Mouse (Mus musculus): Measurements from ENCODE around the gene Fam32a.

Gene Fam32a

DNA sequence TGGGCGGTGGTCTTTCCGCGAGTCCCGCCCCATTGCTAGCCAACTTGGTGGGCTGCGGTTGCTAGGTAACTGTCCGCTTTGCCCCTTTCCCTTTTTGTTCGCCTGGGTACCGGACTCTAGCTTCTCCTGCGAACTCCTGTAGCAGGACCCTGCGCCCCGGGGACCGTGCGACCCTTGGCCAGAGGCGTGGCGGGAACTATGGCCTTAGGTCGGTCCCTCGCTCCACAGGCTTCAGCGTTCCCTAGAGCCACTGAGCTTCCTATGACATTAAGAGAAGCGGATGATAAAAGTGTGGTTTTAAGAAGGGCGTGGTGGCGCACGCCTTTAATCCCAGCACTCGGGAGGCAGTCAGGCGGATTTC, 20.9 kb downstream of the Fam32a start:
- no peak for DNase-seq (ENCODE audit: low spot score)

DNA sequence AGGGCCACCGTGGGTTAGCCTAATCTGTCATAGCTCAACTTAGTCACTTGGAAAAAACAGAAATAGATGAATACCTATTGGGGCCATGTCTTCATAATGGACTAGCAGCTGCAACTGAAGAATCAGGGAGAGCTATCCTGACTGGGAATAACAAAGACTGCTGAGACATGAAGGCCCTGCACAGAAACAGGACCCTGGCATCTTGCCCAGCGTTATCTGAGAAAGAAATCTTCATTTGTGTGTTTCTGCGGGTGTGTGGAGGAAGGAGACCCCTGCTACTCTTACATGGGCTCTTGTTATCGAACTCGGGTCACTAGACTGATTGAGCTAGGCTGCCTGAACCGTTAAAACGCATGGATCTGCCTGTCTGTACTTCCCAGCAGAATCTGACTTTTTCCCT, 21.4 kb downstream of the Fam32a start:
- DNase-seq (ENCODE audit: low spot score) = no peak

DNA sequence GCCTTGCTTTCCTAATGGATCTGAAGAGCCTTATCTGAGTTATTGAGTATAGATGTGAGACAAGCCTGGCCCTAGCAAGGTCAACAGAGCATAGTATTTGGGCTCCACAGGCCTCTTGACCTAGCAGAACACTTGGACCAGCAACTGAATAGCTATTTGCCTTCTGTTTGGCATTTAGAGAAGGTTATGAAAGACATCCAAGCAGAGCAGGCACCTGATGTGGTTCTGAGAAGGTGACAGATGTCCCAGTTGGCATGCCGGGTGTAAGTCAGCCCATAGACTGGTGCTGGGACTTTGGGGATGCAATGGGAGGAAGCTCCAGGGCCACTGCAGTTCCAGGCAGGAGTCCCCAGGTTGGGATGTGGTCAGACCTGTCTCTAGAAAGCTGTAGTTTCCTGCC, 22.7 kb downstream of the Fam32a start:
- DNase-seq (ENCODE audit: low spot score) = no peak

GRCm38 (mm10) chr8:72244610-72245009, 25.1 kb downstream of the Fam32a start:
- DNase-seq (ENCODE audit: low spot score) = no peak

- no peak for DNase-seq (ENCODE audit: low spot score)
Measured at GRCm38 (mm10) chr8:72257171-72257901, 37.8 kb downstream of the Fam32a start.

DNA sequence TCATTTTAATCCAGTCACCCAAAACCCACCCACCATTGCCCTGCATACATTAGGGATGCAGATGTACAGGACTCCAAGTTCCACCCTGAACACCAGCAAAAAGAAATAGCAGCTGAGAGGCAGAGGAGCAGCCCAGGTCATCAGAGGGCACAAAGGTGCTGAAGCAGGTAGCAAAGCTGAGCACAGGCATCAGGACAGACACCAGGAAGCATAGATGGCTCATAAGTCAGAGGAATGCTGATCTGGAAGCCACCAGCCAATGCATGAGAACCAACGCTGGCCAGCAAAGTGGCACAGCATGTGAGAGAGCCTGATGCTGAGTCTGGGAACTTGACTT, 38.3 kb downstream of the Fam32a start:
- no peak for DNase-seq (ENCODE audit: low spot score)

DNA sequence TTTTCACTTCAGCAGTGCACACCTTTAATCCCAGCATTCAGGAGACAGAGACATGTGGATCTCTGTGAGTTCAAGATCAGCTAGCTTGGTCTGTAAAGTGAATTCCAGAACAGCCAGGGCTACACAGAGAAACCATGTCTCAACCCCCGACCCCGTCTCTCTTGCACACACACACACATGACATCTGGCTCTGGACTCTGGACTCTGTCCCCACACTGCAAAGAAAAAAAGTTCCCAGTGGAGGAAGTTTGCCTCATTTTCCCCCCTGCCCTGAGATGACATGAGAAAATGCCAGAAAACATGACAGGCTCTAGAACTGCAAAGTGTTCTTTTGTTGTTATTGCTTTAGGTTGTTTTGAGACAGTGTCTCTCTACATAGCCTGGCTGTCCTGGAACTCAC, 40.3 kb downstream of the Fam32a start:
- no peak for DNase-seq (ENCODE audit: low spot score)

GRCm38 (mm10) chr8:72260585-72260984, 41.1 kb downstream of the Fam32a start:
- no peak for DNase-seq (ENCODE audit: low spot score)

DNA sequence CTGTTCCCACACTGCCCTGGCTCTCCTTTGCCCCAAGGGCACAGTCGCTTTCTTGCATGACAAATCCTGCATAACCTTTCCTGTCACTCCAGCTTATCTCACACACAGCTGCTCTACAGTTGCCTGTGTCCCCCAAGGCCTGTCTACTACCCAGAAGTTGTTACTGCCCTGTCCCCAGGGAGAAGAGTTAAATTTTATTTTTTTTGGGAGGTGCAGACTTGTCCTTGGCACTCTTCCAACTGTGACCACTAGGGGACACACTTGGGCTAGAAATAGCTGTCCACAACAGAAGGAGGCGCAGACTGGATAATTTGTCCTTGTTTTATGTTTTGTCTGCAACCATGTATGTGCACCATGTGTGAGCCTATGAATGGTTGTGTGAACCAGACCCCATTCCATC, 41.5 kb downstream of the Fam32a start:
- peak; percentile 61 for DNase-seq (ENCODE audit: low spot score)

DNA sequence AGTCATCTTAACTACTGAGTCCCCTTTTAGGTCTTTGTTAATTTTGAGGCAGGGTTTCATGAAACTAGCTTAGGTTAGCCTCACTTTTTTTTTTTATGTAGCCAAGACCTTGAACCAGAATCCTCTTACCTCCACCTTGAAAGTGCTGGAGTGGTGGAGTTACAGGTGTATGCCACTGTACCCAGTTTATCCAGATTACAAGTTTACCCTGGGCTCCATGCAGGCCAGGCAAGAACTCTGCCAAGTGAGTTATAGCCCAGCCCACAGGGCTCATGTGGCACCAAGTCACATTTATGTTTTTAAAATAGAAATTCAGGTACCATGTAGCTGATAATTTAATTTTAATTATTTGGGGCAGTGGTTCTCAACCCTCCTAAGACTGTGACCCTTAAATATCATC, 41.9 kb downstream of the Fam32a start:
- no peak for DNase-seq (ENCODE audit: low spot score)

DNA sequence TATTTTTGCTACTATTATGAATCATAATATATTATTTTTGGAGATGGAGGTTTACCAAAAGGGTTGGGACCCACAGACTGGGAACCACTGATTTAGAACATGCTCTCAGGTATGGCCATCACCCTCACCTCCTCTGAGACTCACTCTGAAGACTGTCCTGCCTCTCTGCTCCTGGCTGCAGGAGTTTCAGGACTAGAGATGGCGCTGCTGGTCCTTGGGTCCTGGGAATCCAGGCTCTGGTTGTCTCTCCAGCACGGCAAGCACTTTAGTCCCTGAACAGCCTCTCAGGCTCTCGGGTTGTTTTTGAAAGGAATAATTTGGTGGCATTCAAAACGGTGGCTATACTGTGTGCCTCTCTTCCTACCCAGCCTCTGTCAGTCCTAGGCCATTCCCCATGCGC, 42.3 kb downstream of the Fam32a start:
- DNase-seq (ENCODE audit: low spot score) = no peak

- no peak for DNase-seq (ENCODE audit: low spot score)
Measured at GRCm38 (mm10) chr8:72262756-72263155, 43.2 kb downstream of the Fam32a start.

- no peak for DNase-seq (ENCODE audit: low spot score)
Measured at GRCm38 (mm10) chr8:72263451-72263850, 43.9 kb downstream of the Fam32a start.

DNA sequence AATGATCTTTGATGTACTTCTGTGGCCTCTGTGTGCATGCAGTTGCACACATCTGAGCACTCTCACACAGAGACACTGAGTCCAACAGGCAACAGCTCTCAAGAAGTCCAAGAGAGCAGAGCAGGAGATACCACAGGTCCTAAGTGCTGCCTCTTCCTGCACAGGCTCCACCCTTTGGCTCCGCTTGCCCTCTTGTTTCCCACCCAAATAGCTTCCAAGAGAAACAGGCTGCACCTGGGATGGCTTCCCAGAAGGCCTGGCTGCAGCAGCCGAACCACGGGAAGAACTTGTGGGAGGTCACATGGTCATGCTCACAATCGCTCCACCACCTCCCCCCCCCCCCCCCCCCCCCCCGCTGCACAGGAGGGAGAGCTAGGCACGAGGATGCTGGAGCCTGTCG, 45.8 kb downstream of the Fam32a start:
- DNase-seq (ENCODE audit: low spot score) = no peak

- no peak for DNase-seq (ENCODE audit: low spot score)
Measured at GRCm38 (mm10) chr8:72266671-72267070, 47.1 kb downstream of the Fam32a start.

- DNase-seq (ENCODE audit: low spot score) = no peak
Measured at GRCm38 (mm10) chr8:72267106-72267505, 47.6 kb downstream of the Fam32a start.

DNA sequence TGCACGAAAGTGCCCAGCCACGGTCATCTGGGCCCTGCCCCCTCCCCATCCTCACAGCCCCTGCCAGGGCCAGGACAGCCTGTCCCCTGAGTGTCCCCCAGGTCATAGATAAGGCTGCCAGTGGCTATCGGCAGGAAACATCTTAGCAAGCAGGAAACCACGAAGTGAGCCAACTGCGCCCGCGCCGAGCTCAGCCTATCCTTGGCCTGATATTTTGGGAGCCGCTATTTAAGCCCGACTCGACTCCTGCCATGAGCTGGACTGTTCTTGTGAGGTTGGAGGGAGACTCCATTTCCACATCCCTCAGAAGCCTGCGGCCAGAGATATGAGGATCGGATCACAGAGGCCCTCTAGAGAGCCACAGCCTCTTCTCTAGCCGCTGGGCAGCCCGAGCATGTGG, 48.8 kb downstream of the Fam32a start:
- peak; percentile 47 for DNase-seq (ENCODE audit: low spot score)

DNA sequence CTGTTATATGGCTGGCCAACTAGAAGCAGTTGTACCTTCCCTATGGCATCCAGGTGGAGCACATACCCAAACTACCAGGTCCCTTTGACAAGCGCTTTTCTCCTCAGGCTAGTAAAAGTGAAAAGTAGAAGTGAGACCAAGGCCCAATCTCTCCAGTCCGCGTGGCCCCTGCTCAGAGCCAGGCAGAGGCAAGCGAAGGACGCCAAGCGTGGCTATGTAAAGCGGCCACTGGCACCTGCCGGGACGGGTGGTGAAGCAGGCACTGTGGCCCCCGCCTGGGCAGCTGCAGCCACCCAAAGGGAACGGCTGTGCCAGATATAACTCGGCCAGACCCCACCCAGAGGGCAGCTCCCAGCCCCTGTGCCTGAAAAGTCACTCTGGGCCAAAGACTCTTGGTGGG, 51.1 kb downstream of the Fam32a start:
- DNase-seq (ENCODE audit: low spot score) = no peak

GRCm38 (mm10) chr8:72271051-72271660, 51.6 kb downstream of the Fam32a start:
- no peak for DNase-seq (ENCODE audit: low spot score)

GRCm38 (mm10) chr8:72271691-72272090, 52.2 kb downstream of the Fam32a start:
- DNase-seq (ENCODE audit: low spot score) = no peak

GRCm38 (mm10) chr8:72272361-72272760, 52.8 kb downstream of the Fam32a start:
- DNase-seq (ENCODE audit: low spot score) = no peak

- no peak for DNase-seq (ENCODE audit: low spot score)
Measured at GRCm38 (mm10) chr8:72273111-72273770, 53.7 kb downstream of the Fam32a start.

DNA sequence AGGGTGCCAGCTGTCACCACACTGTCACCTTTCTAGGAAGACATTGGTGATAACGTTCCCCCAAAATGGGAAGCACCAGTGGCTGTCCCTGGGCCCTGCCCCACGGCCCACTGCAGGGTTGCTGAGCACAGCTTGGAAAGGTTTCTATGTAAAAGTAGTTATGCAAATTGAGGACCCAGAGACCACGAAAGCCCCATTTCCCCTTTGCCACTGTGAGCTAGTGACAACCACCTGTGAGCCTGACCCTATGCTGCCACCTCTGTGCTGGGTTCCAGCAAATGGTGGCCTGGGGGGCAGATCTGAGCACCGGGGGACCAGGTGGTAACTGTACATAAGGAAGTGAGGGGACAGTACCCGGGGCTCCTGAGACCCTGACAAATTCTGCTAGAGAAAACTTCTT, 54.3 kb downstream of the Fam32a start:
- no peak for DNase-seq (ENCODE audit: low spot score)
